Mouse (Mus musculus): ENCODE measurements around the gene Aatk.

The Aatk gene

GRCm38 (mm10) chr11:120051124-120051811 lies 4.3 kb upstream of the Aatk start:
- DNase-seq = no peak

GRCm38 (mm10) chr11:120049067-120049466 lies 2.1 kb upstream of the Aatk start:
- no peak for DNase-seq

DNA sequence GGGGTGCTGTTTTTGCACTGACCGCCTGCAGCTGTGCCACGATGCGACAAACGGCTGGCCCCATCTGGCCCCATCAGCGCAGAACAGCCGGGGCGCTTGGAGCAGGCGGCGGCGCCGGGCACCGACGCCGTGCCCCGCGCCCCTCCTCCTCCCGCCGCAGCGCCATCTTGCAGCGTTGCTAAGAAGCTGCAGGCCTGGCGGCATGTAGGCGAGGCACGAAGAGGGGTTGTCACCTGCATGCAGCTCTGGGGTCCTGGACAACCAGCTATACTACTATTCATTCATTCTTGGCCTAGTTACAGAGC lies 1.2 kb upstream of the Aatk start:
- peak; percentile 68 for DNase-seq

GRCm38 (mm10) chr11:120047531-120048251 lies 724 bp upstream of the Aatk start:
- DNase-seq = no peak

GRCm38 (mm10) chr11:120045839-120046552 lies 971 bp downstream of the Aatk start:
- DNase-seq = peak; percentile 69

- no peak for DNase-seq
Measured at GRCm38 (mm10) chr11:120045341-120045740, 1.6 kb downstream of the Aatk start.

DNA sequence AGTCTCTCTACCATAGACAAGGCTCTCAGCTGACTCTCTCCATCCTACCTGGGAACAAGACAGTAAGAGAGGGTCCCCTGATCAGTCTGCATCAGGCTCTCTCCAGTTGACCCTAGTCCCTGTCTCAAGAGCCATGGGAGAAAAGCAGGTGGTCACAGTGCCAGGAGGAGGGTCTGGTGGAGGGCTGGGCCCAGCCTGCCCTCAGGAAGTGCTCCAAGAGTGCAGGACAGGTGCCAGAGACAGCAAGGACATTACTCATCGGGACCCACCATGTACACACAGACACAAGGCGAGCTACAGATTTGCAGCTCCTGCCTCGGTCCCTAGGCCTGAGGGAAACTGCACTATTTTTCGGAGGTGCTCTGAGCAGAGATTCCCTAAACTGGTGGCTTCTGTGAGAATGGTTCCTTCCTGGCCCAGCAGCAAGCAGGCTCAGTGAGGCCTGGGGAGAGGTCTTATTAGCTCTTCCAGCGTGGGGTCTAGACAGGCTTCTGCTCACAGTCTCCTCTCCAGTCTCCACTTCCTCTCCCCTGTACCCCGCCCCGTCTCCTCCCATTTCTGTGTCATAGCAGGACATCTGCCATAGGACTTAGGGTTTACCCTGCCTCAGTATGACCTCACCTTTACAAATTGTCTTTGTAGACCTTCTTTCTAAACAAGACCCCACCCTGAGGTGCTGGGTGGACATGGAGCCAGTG lies 4.7 kb downstream of the Aatk start:
- no peak for DNase-seq

DNA sequence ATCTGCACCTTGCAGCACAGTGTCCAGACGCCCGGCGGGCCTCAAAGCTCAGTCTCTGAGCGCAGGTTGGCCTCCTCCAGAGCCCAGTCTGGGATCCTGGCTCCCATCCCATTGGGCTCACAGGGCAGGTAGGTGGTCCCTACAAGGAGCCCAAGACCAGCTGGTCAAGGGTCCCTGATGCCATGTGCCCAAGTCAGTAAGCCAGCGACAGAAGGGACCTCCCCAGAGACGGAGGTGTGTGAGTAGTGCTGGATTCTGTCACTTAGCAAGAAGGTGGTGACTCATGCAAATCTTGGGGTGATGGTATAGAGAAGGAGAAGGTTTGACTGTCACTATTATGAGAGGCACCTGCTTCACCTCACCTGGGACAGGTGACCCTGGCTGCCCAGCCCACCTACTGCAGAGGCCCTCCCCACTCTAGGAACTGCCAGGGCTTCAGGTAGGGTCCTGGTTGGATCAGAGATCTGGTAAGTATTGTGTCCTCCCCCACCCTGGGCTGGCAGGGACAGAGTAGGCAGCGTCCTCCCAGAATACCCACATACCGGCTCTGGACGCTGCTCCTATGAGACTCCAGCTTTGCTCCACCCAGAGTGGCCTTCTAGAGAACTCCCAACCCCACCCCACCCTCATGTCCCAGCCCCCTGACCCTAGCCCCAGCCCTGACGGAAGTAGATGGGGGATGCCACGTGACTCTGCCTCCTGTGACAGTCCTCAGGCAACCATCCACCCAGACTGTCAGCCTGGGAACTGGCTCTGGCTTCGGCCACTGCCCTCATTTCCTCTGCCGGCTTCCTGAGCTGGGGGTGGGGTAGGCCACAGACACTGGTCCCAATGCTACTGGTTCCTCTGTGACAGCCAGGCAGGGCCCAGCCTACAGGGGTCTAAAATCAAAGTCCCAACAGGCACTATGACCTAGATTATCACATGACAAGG lies 5.5 kb downstream of the Aatk start:
- DNase-seq = no peak

DNA sequence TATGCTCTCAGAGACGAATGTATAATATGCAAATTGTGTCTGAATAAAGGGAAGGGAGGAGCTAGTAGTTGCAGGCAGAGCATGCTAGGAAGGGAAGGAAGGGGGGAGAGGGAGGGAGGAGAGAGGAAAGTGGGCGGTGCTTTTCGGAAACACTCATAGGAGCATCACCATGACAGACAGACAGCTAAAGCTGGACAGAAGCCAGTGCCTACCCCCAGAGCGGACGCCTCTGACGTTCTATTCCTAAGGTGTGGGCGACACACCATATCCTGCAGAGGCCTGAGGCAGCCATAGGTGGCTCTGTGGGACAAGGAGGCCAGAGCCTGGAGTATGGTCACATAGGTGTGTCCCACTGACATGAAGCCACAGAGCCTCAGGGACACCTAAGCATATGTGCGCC lies 6.5 kb downstream of the Aatk start:
- DNase-seq = no peak

- no peak for DNase-seq
Measured at GRCm38 (mm10) chr11:120039581-120039980, 7.4 kb downstream of the Aatk start.

- no peak for DNase-seq
Measured at GRCm38 (mm10) chr11:120034762-120035161, 12.2 kb downstream of the Aatk start.

DNA sequence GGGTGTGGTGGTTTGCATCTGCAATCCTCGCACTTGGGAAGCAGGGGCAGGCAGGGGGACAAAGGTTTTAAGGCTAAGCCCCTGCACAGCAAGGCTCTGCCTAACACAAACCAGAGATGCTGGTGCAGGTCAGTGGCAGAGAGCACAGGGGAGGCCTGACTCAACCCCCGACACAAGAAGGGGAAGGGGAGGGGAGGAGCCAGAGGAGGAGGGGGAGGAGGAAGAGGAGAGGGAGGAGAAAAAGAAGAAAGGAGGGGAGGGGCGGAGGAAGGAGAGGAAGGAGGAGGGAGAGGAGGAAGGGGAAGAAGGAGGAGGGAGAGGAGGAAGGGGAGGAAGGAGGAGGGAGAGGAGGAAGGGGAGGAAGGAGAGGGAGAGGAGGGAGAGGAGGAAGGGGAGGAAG lies 12.7 kb downstream of the Aatk start:
- no peak for DNase-seq

DNA sequence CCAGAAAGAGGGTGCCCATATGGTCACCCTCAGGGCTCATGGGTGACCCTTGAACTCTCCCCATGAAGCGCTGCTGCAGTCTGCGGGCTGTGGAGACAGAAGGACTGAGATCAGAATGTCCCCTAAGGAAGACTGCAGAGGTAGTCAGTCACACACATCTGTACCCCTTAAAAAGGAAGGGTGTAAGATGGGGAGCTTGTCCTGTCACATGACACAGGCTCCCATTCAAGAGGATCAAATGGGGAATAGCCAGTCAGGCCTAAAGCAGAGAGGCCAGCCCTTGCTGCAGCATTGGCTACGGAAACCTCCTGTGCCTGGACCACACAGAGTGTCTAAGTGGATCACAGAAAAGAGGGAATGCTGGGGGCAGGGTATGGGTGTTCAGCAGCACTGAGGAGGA lies 13.5 kb downstream of the Aatk start:
- DNase-seq = no peak

GRCm38 (mm10) chr11:120032052-120032451 lies 14.9 kb downstream of the Aatk start:
- DNase-seq = no peak

- DNase-seq = peak; percentile 72
Measured at GRCm38 (mm10) chr11:120030145-120030901, 16.6 kb downstream of the Aatk start.

DNA sequence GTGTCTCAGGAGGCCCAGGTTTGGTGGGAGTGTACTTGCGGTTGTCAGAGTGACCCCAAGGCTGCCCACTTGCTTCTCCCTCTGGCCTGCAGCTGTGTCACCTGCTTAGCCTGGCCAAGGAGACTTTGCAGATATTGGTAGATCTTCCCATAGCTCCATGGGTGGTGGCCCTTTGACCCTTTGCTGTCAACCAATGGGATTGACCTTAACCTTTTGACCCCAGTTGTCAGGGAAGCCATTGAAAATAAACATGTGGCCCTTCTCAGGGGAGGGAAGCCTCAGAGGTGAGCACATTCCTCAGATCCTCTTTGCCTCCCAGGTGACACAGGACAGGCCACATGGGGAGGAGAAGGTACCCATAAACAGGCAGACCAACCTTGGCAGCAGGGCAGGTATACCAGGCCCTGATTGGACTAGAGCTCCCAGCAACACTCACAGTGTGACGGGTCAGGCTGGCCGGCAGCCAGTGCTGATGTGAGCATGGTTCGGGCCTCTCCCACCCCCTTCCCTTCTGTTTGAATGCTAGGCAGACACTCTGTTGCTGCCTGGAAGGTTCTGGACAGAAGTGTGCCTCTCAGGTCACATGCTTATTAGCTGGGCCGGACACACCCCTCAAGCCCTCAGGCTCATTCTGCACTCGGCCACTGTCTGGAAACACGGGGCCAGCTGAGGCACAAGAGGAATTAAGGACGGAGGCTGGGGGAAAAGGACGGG lies 17.4 kb downstream of the Aatk start:
- DNase-seq = no peak

- no peak for DNase-seq
Measured at GRCm38 (mm10) chr11:120028319-120029092, 18.5 kb downstream of the Aatk start.

- DNase-seq = no peak
Measured at GRCm38 (mm10) chr11:120026941-120027340, 20.0 kb downstream of the Aatk start.

DNA sequence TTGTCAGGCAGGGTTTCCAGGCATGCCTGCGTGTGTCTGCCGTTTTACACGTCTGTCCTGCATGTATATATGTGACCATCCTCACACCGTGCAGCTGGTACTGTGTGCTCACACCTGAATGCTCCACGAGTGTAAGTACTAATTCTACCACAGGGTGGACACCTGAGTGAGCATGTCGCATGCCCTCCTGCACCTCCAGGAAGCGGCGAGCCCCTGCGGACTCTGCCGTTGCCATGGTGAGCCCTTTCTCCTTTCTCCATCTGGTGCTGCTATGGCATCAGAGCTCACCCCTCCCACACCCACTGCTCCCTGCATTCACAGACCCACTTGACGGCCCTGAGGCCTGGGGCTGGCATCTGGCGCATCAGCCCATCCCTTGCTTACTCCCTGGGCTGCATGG lies 24.1 kb downstream of the Aatk start:
- peak; percentile 74 for DNase-seq

DNA sequence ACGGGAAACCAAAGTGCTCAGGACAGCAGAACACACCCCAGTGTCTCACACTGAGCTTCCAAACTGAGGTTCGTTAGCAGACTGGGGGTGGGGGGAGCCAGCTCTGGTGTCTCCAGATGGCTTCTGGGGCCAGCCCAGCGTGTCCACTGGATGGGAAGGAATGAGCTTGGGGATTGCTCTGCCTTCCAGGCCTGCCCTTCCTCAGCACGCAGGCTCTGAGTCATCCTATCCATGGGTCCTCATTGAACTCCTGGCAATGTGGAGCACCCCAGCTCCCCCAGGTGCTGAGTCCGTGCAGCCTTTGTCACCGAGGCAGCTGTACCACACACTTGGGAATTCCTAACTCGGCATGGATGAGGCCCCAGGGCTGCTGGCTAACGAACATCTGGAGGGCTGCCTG lies 24.8 kb downstream of the Aatk start:
- DNase-seq = no peak
